Mouse (Mus musculus) G1E (cell line): Measurements from ENCODE around the gene Kdsr.

Source experiments
- CTCF ChIP-seq: IDR thresholded peaks from 2 replicates; pipeline ENCODE4 v1.5.1; 2012; ENCODE audit warnings: low read depth, low read length, inconsistent platforms, mixed read lengths
- GATA1 ChIP-seq: IDR thresholded peaks from 2 replicates; pipeline ENCODE4 v1.6.1; 2012; ENCODE audit warnings: borderline replicate concordance, low read length, inconsistent platforms, mixed read lengths
- POLR2AphosphoS5 ChIP-seq: IDR thresholded peaks from 2 replicates; pipeline ENCODE4 v1.6.1; 2012; ENCODE audit warnings: low read depth, low read length, inconsistent platforms; ENCODE audit not compliant: insufficient replicate concordance
- TAL1 ChIP-seq: conservative IDR thresholded peaks from 2 replicates; pipeline ENCODE4 v1.6.1; 2012; ENCODE audit warnings: low read depth, low read length, inconsistent platforms, mixed read lengths

DNA sequence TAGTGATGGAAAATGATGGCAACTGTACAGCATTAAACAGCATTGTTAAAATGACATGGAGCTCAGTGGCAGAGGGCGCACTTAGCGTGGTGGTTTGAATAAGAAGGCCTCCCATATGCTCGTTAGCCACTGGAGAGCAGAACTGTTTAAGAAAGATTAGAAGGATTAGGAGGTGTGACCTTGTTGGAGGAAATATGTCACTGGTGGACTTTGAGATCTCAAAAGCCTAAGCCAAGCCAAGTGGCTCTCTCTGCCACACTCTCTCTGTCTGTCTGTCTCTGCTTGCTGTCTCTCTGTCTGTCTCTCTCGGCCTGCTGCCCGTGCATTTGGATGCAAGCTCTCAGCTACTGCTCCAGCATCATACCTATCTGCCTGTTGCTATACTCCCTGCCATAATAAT lies 63.1 kb downstream of the Kdsr start:
- TF ChIP-seq CTCF (no peak), GATA1 (no peak), POLR2AphosphoS5 (no peak), TAL1 (no peak)
